Mouse (Mus musculus) limb, embryonic 14.5 days (tissue): ENCODE results near the gene Parp4. TPM values are rescaled to one million over a fixed set of nuclear protein-coding genes. Genes with fewer than 3 reads are reported as not detected.
A peak's percentile ranks its signal among the peaks of the same experiment; 100 is the strongest.

Source experiments
- ATAC-seq: fragments of 200-750 bp; cut with Nextera tagmentation; 2 replicates; pipeline ENCODE4 v1.8.0; 2017; ENCODE audit warnings: low read depth, moderate number of reproducible peaks, moderate TSS enrichment; ENCODE audit not compliant: low FRiP score
- DNase-seq: peaks from one replicate; pipeline ENCODE4 v3.0.0-alpha.2; 2015; ENCODE audit warnings: low spot score
- H3K27ac ChIP-seq: fragments of 300-500 bp; sonication (generic); replicated peaks from 2 replicates; pipeline ENCODE4 v1.5.1; 2014; ENCODE audit warnings: low read depth, mild to moderate bottlenecking, low read length, moderate library complexity, mixed read lengths
- H3K27me3 ChIP-seq: fragments of 300-500 bp; sonication (generic); 2 replicates; pipeline ENCODE4 v1.6.1; 2014; ENCODE audit warnings: low read length, mixed read lengths; ENCODE audit not compliant: control insufficient read depth, insufficient read depth
- H3K36me3 ChIP-seq: fragments of 300-500 bp; sonication (generic); 2 replicates; pipeline ENCODE4 v1.6.1; 2014; ENCODE audit warnings: mild to moderate bottlenecking, low read length, moderate library complexity, mixed read lengths; ENCODE audit not compliant: control insufficient read depth, insufficient read depth
- H3K4me1 ChIP-seq: fragments of 300-500 bp; sonication (generic); 2 replicates; pipeline ENCODE4 v1.6.1; 2014; ENCODE audit warnings: antibody characterized with exemption, low read length, mixed read lengths; ENCODE audit not compliant: control insufficient read depth, insufficient read depth
- H3K4me2 ChIP-seq: fragments of 300-500 bp; sonication (generic); replicated peaks from 2 replicates; pipeline ENCODE4 v1.6.1; 2014; ENCODE audit warnings: low read depth, mild to moderate bottlenecking, low read length, moderate library complexity; ENCODE audit not compliant: severe bottlenecking
- H3K4me3 ChIP-seq: fragments of 300-500 bp; sonication (generic); replicated peaks from 2 replicates; pipeline ENCODE4 v1.5.1; 2014; ENCODE audit warnings: low read length
- H3K9ac ChIP-seq: fragments of 300-500 bp; sonication (generic); 2 replicates; pipeline ENCODE4 v1.6.1; 2014; ENCODE audit warnings: mild to moderate bottlenecking, low read depth, low read length, moderate library complexity; ENCODE audit not compliant: severe bottlenecking
- H3K9me3 ChIP-seq: fragments of 300-500 bp; sonication (generic); 2 replicates; pipeline ENCODE4 v1.6.1; 2016; ENCODE audit warnings: low read length; ENCODE audit not compliant: control insufficient read depth
- POLR2A ChIP-seq: fragments of 200-500 bp; IDR thresholded peaks from 2 replicates; pipeline ENCODE4 v1.8.0; 2012; ENCODE audit warnings: inconsistent platforms, mild to moderate bottlenecking, moderate library complexity, borderline replicate concordance; ENCODE audit not compliant: insufficient read depth, insufficient read length; ENCODE audit errors: extremely low read depth
- WGBS: fragments of 180-500 bp; shearing (Covaris S2); extraction: QIAGEN DNeasy Blood & Tissue Kit; methylation state at CpG from one replicate; pipeline ENCODE4 v1.1.7; 2014; 5-methylcytosine and 5-hydroxymethylcytosine counted together
- polyA plus RNA-seq, 2 experiments: library from polyadenylated mRNA; depleted of rRNA in 1 of 2; stranded (reverse) in 1 of 2; unstranded in 1 of 2; fragments of >200 nt; fragmentation: Nextera tagmentation in 1 of 2; extraction: Ambion mirVana in 1 of 2; gene quantifications; 2 replicates each; pipeline versions ENCODE4 v1.2.1 to v1.2.3; 2012 to 2014

Parp4 gene
- polyA plus RNA-seq, 2 experiments: 3.9 to 5.2 TPM

DNA sequence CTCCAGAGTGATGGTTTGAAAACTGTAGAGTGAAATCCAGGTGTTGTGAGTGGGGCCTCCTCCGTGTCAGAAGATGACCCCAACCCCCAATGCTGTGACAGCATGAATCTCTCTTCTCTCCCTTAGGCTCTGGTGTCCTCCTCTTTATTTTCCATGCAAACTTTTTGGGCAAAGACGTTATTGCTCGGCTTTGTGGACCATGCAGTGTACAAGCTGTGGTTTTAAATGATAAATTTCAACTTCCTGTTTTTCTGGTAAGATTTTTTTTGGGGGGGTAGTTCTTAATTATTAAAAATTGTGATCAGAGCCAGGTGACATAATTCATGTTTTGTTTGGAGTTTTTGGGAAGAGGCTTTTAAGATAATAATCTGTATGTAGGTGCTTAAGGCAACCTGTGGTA lies 120.1 kb downstream of the Parp4 start:
- Histone ChIP-seq H3K4me2 (no peak overlapping the region), H3K9me3 (no peaks in the 10 kb centered on the region), H3K4me3 (no peak overlapping the region), H3K4me1 (no peaks in the 10 kb centered on the region), H3K9ac (no peak overlapping the region), H3K27ac (no peak overlapping the region), H3K36me3 (peaks cover 93% of the 10 kb centered on the region), H3K27me3 (no peaks in the 10 kb centered on the region)
- 85% methylated on average over 3 of the region's 3 CpGs for WGBS
- TF ChIP-seq POLR2A: no peak
- DNase-seq: no peak
- ATAC-seq: no peak

GRCm38 (mm10) chr14:56697836-56698235 lies 122.4 kb downstream of the Parp4 start:
- H3K27ac ChIP-seq: no peak overlapping the region
- no peaks in the 10 kb centered on the region for H3K9me3 ChIP-seq
- no peaks in the 10 kb centered on the region for H3K4me1 ChIP-seq
- peak; percentile 51 for DNase-seq
- ATAC-seq: no peak
- peaks cover 73% of the 10 kb centered on the region for H3K36me3 ChIP-seq
- H3K4me2 ChIP-seq: no peak overlapping the region
- H3K4me3 ChIP-seq: no peak overlapping the region
- WGBS: 83% methylated on average over 5 of the region's 5 CpGs
- no peak for TF ChIP-seq POLR2A
- no peaks in the 10 kb centered on the region for H3K27me3 ChIP-seq
- H3K9ac ChIP-seq: no peak overlapping the region

DNA sequence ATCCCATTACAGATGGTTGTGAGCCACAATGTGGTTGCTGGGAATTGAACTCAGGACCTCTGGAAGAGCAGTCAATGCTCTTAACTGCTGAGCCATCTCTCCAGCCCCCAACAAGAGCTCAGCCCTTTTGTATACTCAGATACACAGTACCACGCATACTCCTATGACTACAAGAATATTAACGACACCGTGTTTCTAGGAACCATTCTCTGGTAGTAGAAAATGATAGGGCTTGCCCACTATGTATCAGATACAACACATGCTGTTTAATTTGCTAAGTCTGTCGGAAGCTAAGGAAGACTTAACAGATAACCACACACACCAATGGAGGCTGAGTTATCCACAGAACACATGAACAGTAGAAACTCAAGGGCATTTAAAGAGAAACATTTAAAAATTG lies 127.2 kb downstream of the Parp4 start:
- no peak for ATAC-seq
- no peak overlapping the region for H3K4me3 ChIP-seq
- no peaks in the 10 kb centered on the region for H3K27me3 ChIP-seq
- 88% methylated on average over 4 of the region's 4 CpGs for WGBS
- H3K27ac ChIP-seq: no peak overlapping the region
- peaks cover 35% of the 10 kb centered on the region for H3K36me3 ChIP-seq
- no peaks in the 10 kb centered on the region for H3K9me3 ChIP-seq
- TF ChIP-seq POLR2A: no peak
- no peak overlapping the region for H3K9ac ChIP-seq
- no peak overlapping the region for H3K4me2 ChIP-seq
- no peaks in the 10 kb centered on the region for H3K4me1 ChIP-seq
- DNase-seq: no peak

GRCm38 (mm10) chr14:56705687-56706086 lies 130.3 kb downstream of the Parp4 start:
- no peak overlapping the region for H3K4me3 ChIP-seq
- no peak overlapping the region for H3K4me2 ChIP-seq
- DNase-seq: no peak
- no peaks in the 10 kb centered on the region for H3K4me1 ChIP-seq
- WGBS: 70% methylated on average over 4 of the region's 4 CpGs
- no peak overlapping the region for H3K9ac ChIP-seq
- H3K27ac ChIP-seq: no peak overlapping the region
- H3K9me3 ChIP-seq: no peaks in the 10 kb centered on the region
- ATAC-seq: no peak
- TF ChIP-seq POLR2A: no peak
- H3K27me3 ChIP-seq: no peaks in the 10 kb centered on the region
- peaks cover 12% of the 10 kb centered on the region for H3K36me3 ChIP-seq

Other genes starting within 250 kb of the Parp4 start
- 1.3 TPM in 2 replicates for gene Atp12a, start 210.6 kb upstream of the Parp4 start, polyA plus RNA-seq (2012; rRNA removed)
- gene Atp12a, start 210.6 kb upstream of the Parp4 start, polyA plus RNA-seq (2014; fragmentation: Nextera tagmentation; extraction: Ambion mirVana): 1.6 and 2.3 TPM in 2 replicates
- 0.70 and 1.2 TPM in 2 replicates for gene Rnf17, start 173.0 kb upstream of the Parp4 start, polyA plus RNA-seq (2012; rRNA removed)
- 0.72 and 1.6 TPM in 2 replicates for gene Rnf17, start 173.0 kb upstream of the Parp4 start, polyA plus RNA-seq (2014; fragmentation: Nextera tagmentation; extraction: Ambion mirVana)
- gene Cenpj, start 194 bp upstream of the Parp4 start, polyA plus RNA-seq (2012; rRNA removed): 5.6 and 9.8 TPM in 2 replicates
- 8.0 and 8.6 TPM in 2 replicates for gene Cenpj, start 194 bp upstream of the Parp4 start, polyA plus RNA-seq (2014; fragmentation: Nextera tagmentation; extraction: Ambion mirVana)
- gene Mphosph8, start 92.6 kb downstream of the Parp4 start, polyA plus RNA-seq (2012; rRNA removed): 22.3 and 23.4 TPM in 2 replicates
- 24.5 and 29.1 TPM in 2 replicates for gene Mphosph8, start 92.6 kb downstream of the Parp4 start, polyA plus RNA-seq (2014; fragmentation: Nextera tagmentation; extraction: Ambion mirVana)
- gene Pspc1, start 202.7 kb downstream of the Parp4 start, polyA plus RNA-seq (2012; rRNA removed): 27.1 and 41.5 TPM in 2 replicates
- gene Pspc1, start 202.7 kb downstream of the Parp4 start, polyA plus RNA-seq (2014; fragmentation: Nextera tagmentation; extraction: Ambion mirVana): 23.8 and 26.4 TPM in 2 replicates
- 24.5 and 32.9 TPM in 2 replicates for gene Zmym5, start 236.1 kb downstream of the Parp4 start, polyA plus RNA-seq (2012; rRNA removed)
- 22.0 and 24.4 TPM in 2 replicates for gene Zmym5, start 236.1 kb downstream of the Parp4 start, polyA plus RNA-seq (2014; fragmentation: Nextera tagmentation; extraction: Ambion mirVana)